Mouse (Mus musculus) T-helper 1 cell (primary cell): ENCODE measurements around the gene Adamts13.

Experiments
- in situ Hi-C: fragments of 300-600 bp; cut with MboI, MseI; formaldehyde crosslinking; loops from one replicate; pipeline ENCODE4 v1.15.1; 2025; ENCODE audit warnings: high pct_unique_total_duplicates

Adamts13 gene

GRCm38 (mm10) chr2:27032361-27032760 is 59.1 kb downstream of the Adamts13 start:
- in situ Hi-C loops: loop anchor here (5.0 kb wide), 1 partner anchor 390 kb away; no protein-coding TSS in a partner anchor

DNA sequence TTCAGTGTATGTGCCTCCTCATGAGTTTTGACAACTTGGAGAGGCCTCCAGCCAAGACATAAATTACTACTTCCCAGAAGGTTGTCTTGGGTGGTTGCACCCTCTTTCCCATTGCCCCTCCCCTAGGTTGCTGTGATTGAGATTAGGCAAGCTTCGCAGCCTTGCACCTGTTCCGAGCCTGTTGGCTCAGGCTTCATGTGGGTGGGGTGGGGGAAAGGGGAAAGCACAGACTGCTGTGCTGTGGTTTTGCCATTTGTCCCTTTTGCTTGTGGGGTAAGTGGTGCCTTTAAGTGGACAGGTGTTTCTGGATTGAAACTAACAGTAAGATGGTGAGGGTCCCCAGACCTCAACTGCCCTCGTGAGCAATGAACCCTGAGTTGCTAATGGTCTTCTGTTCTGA is 62.8 kb downstream of the Adamts13 start:
- in situ Hi-C loops: no loop called here

GRCm38 (mm10) chr2:27037008-27037407 is 63.8 kb downstream of the Adamts13 start:
- in situ Hi-C loops: no loop called here

- in situ Hi-C loops: no loop called here
Observed at GRCm38 (mm10) chr2:27038596-27038995, 65.4 kb downstream of the Adamts13 start.

- in situ Hi-C loops: no loop called here
Observed at GRCm38 (mm10) chr2:27039286-27039685, 66.1 kb downstream of the Adamts13 start.

GRCm38 (mm10) chr2:27042131-27042844 is 69.1 kb downstream of the Adamts13 start:
- in situ Hi-C loops: no loop called here

DNA sequence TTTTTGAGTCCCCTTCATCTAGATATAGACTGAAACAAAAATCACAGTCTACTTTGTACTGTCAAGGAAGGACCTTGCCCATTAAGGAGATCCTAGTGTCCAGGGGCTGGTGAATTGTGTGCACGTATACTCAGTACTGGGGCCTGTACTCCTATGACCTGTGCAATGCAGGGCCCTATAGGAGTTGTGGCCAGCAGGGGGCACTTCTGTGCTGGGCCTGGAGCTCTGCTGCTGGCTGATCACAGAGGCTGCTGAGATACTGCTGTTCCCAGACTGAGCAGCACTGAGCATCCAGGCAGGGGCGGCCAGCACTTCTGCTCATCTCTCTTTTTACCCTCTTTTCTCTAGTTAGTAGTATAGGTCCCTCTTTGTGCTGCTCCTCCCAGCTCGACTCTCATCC is 70.2 kb downstream of the Adamts13 start:
- in situ Hi-C loops: no loop called here

DNA sequence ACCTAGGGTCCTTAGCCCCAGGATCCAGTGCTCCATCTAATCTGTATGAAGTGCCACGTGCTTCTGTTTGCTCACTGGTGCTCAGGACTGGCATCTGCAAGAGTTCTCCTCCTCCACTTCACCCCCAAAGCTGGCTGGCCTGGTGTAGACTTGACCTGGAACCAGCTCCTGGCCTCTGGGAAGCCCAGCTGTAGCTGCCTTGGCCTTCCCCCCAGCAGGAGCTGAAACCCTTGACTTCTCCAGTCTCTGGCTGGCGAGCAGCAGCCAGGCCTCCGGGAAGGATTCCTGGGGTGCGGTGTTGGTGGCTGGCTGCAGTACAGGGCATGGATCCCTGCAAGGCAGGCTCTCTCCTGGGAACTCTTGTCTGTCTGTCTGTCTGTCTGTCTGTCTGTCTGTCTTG is 71.0 kb downstream of the Adamts13 start:
- in situ Hi-C loops: no loop called here

DNA sequence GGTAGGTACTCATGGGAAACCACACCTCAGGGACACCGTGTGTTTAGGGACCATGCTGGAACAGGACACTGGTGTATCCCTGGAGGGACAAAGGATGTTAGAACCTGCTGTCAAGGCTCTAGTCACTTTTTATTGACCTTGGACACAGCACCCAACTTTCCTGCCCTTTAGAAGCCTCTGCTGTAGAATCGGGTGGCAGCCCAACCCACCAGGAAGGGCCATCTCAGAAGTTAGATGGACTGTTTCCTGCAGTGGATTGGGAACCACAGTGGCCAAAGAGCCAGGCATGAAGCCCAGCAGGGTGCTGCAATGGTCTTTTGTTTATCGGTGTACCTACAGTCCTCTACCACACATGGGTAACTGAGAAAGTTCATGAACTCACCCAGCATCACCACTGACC is 71.4 kb downstream of the Adamts13 start:
- in situ Hi-C loops: loop anchor here (5.0 kb wide), 1 partner anchor 193 kb away; no protein-coding TSS in a partner anchor

GRCm38 (mm10) chr2:27045979-27046770 is 73.0 kb downstream of the Adamts13 start:
- in situ Hi-C loops: loop anchor here (5.0 kb wide), 1 partner anchor 191 kb away; no protein-coding TSS in a partner anchor

DNA sequence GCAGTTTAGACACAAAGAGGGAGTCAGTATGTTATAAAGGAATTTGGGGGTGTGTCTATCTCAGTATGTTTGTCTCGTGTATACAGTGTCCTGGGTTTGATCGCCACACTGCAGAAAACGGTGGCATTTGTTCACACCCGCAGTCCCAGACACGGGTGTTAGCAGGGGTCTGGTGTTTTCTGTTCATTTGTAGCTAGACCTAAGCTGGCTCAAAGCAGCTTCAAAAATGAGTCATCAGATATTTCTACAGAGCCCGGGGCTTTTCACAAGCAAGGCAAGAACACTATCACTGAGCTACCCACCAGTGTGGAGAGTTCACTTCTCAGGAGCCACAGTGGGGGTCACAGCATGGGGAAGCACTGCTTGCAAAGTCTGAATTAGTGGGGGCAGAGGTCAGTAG is 76.2 kb downstream of the Adamts13 start:
- in situ Hi-C loops: loop anchor here (5.0 kb wide), 1 partner anchor 188 kb away; no protein-coding TSS in a partner anchor

DNA sequence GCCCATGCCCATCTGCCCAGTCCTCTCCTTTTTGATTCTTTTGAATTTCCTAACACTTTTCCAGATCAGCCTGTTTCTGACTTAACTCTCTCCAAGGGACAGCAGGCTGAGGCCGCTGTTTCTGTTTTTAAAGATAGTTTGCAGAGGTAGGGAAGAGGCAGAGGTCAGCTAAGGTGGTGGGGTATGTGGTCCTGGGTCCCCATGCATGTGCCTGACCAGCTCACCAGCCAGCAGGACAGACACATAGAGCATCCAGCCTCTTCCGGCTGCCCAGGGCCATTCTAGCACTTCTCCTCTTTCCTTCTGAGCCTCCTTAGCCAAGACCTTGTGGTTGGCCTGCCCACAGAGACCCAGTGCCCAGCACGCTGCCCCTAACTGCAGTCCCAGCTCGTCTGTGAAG is 85.0 kb downstream of the Adamts13 start:
- in situ Hi-C loops: no loop called here

- in situ Hi-C loops: no loop called here
Observed at GRCm38 (mm10) chr2:27058751-27059150, 85.5 kb downstream of the Adamts13 start.

DNA sequence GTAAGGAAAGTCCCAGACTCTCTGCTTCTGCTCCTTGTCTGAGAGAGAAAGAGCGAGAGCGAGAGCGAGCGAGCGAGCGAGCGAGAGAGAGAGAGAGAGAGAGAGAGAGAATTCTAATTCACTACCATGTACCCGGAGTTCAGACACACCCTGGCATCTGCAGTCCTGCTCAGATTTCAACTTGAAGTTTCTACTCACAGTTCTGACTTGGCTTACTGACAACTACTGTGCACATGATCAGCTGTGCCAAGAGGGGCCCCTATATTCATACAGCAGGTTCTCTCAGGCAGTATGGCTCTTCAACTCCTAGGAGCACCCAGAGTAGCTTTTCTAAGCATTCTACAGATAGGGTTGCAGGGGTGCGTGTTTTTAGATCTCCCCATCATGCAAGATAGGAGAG is 86.0 kb downstream of the Adamts13 start:
- in situ Hi-C loops: no loop called here
